Mouse (Mus musculus): ENCODE measurements at regions not wholly inside any gene's neighbourhood (a gene's known extent, or its start where the extent isn't known, plus 50 kb on each side); places are given as distances from the start of the nearest gene placed in this dataset.

- WGBS, result 83% methylated on average over 6 of the region's 6 CpGs
- H3K27me3 ChIP-seq (ENCODE audit: insufficient read depth, low read length), result no peaks in the 10 kb centered on the region
- H3K4me3 ChIP-seq (ENCODE audit: low read length), result no peak overlapping the region
- H3K36me3 ChIP-seq (ENCODE audit: insufficient read depth, low read length), result no peaks in the 10 kb centered on the region
- no peak overlapping the region for H3K9ac ChIP-seq (replicated peaks; ENCODE audit: low read length)
- H3K27ac ChIP-seq (ENCODE audit: low read length), result no peak overlapping the region
- H3K4me2 ChIP-seq (replicated peaks; ENCODE audit: low read depth, low read length), result no peak overlapping the region
- no peak for ATAC-seq (ENCODE audit: low FRiP score, low TSS enrichment)
- H3K9me3 ChIP-seq (ENCODE audit: low read length), result no peaks in the 10 kb centered on the region
- no peaks in the 10 kb centered on the region for H3K4me1 ChIP-seq (ENCODE audit: insufficient read depth, low read length)
Measured at GRCm38 (mm10) chr11:38618707-38619106, 1382.9 kb upstream of the Tenm2 start.

GRCm38 (mm10) chr11:38600971-38601370 lies 1365.2 kb upstream of the Tenm2 start:
- H3K27me3 ChIP-seq (ENCODE audit: insufficient read depth, low read length), result no peaks in the 10 kb centered on the region
- no peaks in the 10 kb centered on the region for H3K4me1 ChIP-seq (ENCODE audit: insufficient read depth, low read length)
- H3K4me3 ChIP-seq (ENCODE audit: low read length), result no peak overlapping the region
- 52% methylated on average over 4 of the region's 4 CpGs for WGBS
- no peaks in the 10 kb centered on the region for H3K36me3 ChIP-seq (ENCODE audit: insufficient read depth, low read length)
- no peak overlapping the region for H3K9ac ChIP-seq (replicated peaks; ENCODE audit: low read length)
- ATAC-seq (ENCODE audit: low FRiP score, low TSS enrichment), result no peak
- H3K27ac ChIP-seq (ENCODE audit: low read length), result no peak overlapping the region
- no peaks in the 10 kb centered on the region for H3K9me3 ChIP-seq (ENCODE audit: low read length)
- H3K4me2 ChIP-seq (replicated peaks; ENCODE audit: low read depth, low read length), result no peak overlapping the region

DNA sequence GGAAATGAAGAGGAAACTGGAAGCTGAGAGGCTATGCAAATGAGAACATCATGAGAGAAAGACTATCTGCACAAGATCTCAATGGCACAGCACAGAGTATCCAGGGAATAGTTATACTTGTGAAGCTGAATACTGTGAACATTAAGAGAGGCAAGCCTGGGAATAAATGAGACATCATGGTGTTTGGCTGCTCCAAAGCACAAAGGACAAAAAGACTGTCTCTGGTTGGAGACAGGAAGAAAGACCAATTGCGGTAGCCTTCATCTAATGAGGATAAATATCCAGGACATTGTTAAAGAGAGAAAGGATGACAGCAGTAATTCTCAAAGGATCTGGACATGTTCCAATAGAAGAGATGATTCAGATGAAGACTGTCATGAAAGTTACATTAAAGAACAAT lies 1332.8 kb upstream of the Tenm2 start:
- 94% methylated on average over 1 of the region's 1 CpGs for WGBS
- Histone ChIP-seq H3K4me1 (ENCODE audit: insufficient read depth, low read length) (no peaks in the 10 kb centered on the region), H3K36me3 (ENCODE audit: insufficient read depth, low read length) (no peaks in the 10 kb centered on the region), H3K4me3 (ENCODE audit: low read length) (no peak overlapping the region), H3K4me2 (replicated peaks; ENCODE audit: low read depth, low read length) (no peak overlapping the region), H3K9me3 (ENCODE audit: low read length) (no peaks in the 10 kb centered on the region), H3K9ac (replicated peaks; ENCODE audit: low read length) (no peak overlapping the region), H3K27me3 (ENCODE audit: insufficient read depth, low read length) (no peaks in the 10 kb centered on the region), H3K27ac (ENCODE audit: low read length) (no peak overlapping the region)
- no peak for ATAC-seq (ENCODE audit: low FRiP score, low TSS enrichment)

DNA sequence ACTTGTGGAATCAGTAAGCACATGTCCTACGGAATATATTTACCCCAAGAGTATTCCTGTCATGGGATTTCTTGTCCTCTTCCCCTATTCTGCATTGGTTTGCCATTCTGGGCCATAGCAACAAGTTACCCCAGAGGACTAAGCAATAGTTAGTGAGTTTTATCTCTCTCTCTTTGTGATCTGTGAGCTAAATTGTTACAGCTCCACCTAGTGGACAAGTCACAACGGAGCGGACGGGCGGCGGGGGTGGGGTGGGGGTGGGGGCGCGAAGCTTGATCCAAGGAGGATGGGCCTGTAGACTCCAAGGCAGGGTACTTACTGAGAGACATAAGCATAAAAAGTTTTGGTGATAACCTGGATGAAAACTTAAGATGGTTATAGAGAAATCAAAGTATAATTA lies 1308.1 kb upstream of the Tenm2 start:
- H3K4me1 ChIP-seq (ENCODE audit: insufficient read depth, low read length), result no peaks in the 10 kb centered on the region
- peak; percentile 71; the same call in 1 of the 2 replicates for ATAC-seq (ENCODE audit: low FRiP score, low TSS enrichment)
- H3K9ac ChIP-seq (replicated peaks; ENCODE audit: low read length), result no peak overlapping the region
- no peak overlapping the region for H3K4me2 ChIP-seq (replicated peaks; ENCODE audit: low read depth, low read length)
- no peak overlapping the region for H3K27ac ChIP-seq (ENCODE audit: low read length)
- H3K27me3 ChIP-seq (ENCODE audit: insufficient read depth, low read length), result no peaks in the 10 kb centered on the region
- no peak overlapping the region for H3K4me3 ChIP-seq (ENCODE audit: low read length)
- H3K36me3 ChIP-seq (ENCODE audit: insufficient read depth, low read length), result no peaks in the 10 kb centered on the region
- WGBS, result 8% methylated on average over 8 of the region's 8 CpGs
- H3K9me3 ChIP-seq (ENCODE audit: low read length), result no peaks in the 10 kb centered on the region

DNA sequence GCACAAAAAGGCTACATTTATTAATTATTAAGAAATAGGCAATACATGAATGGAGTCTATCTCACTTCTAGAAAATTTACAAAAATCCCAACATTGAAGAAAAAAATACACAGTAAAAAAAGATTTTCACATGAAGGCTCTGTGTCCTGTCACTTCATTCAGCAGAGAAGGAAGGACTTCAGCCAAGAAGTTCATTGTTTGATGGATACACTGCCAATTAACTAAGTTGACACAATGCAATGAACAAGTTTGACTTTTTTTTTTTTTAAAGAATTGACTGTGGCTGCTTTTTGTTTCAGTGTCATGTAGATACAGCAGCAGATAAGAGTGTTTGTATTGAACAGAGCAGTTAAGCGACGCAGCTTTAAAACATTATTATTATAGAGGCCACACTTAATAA lies 1304.3 kb upstream of the Tenm2 start:
- no peak overlapping the region for H3K9ac ChIP-seq (replicated peaks; ENCODE audit: low read length)
- ATAC-seq (ENCODE audit: low FRiP score, low TSS enrichment), result no peak
- no peaks in the 10 kb centered on the region for H3K9me3 ChIP-seq (ENCODE audit: low read length)
- WGBS, result 86% methylated on average over 2 of the region's 2 CpGs
- no peaks in the 10 kb centered on the region for H3K4me1 ChIP-seq (ENCODE audit: insufficient read depth, low read length)
- H3K27ac ChIP-seq (ENCODE audit: low read length), result no peak overlapping the region
- no peaks in the 10 kb centered on the region for H3K27me3 ChIP-seq (ENCODE audit: insufficient read depth, low read length)
- H3K4me3 ChIP-seq (ENCODE audit: low read length), result no peak overlapping the region
- H3K4me2 ChIP-seq (replicated peaks; ENCODE audit: low read depth, low read length), result no peak overlapping the region
- H3K36me3 ChIP-seq (ENCODE audit: insufficient read depth, low read length), result no peaks in the 10 kb centered on the region

DNA sequence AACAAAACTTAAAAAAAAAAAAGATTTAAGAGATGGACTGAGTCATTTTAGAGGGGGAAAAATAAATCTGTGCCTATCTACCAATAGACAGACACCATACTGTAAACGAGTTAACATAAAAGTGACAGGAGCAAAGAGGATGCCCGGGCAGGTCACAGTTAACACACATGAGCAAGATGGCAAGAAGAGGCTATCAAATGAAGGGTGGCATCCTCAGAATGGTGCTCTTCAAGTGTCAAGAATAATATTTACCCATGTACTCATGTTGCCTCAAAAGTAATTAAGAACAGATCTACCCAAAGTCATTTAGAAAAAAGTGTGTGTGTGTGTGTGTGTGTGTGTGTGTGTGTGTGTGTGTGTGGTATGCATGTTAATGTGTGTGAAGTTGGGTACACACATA lies 1296.5 kb upstream of the Tenm2 start:
- Histone ChIP-seq H3K4me2 (replicated peaks; ENCODE audit: low read depth, low read length) (no peak overlapping the region), H3K36me3 (ENCODE audit: insufficient read depth, low read length) (no peaks in the 10 kb centered on the region), H3K9me3 (ENCODE audit: low read length) (no peaks in the 10 kb centered on the region), H3K9ac (replicated peaks; ENCODE audit: low read length) (no peak overlapping the region), H3K4me1 (ENCODE audit: insufficient read depth, low read length) (no peaks in the 10 kb centered on the region), H3K27ac (ENCODE audit: low read length) (no peak overlapping the region), H3K4me3 (ENCODE audit: low read length) (no peak overlapping the region), H3K27me3 (ENCODE audit: insufficient read depth, low read length) (no peaks in the 10 kb centered on the region)
- peak; percentile 54; the same call in 1 of the 2 replicates for ATAC-seq (ENCODE audit: low FRiP score, low TSS enrichment)
- 37% methylated on average over 2 of the region's 2 CpGs for WGBS

- no peak overlapping the region for H3K4me2 ChIP-seq (replicated peaks; ENCODE audit: low read depth, low read length)
- ATAC-seq (ENCODE audit: low FRiP score, low TSS enrichment), result no peak
- 89% methylated on average over 4 of the region's 4 CpGs for WGBS
- H3K27ac ChIP-seq (ENCODE audit: low read length), result no peak overlapping the region
- no peaks in the 10 kb centered on the region for H3K36me3 ChIP-seq (ENCODE audit: insufficient read depth, low read length)
- H3K4me1 ChIP-seq (ENCODE audit: insufficient read depth, low read length), result no peaks in the 10 kb centered on the region
- H3K4me3 ChIP-seq (ENCODE audit: low read length), result no peak overlapping the region
- no peaks in the 10 kb centered on the region for H3K9me3 ChIP-seq (ENCODE audit: low read length)
- H3K9ac ChIP-seq (replicated peaks; ENCODE audit: low read length), result no peak overlapping the region
- H3K27me3 ChIP-seq (ENCODE audit: insufficient read depth, low read length), result no peaks in the 10 kb centered on the region
Measured at GRCm38 (mm10) chr11:38509676-38510075, 1273.9 kb upstream of the Tenm2 start.

GRCm38 (mm10) chr11:38464239-38464596 lies 1228.5 kb upstream of the Tenm2 start:
- H3K4me1 ChIP-seq (ENCODE audit: insufficient read depth, low read length), result no peaks in the 10 kb centered on the region
- H3K9ac ChIP-seq (replicated peaks; ENCODE audit: low read length), result no peak overlapping the region
- no peaks in the 10 kb centered on the region for H3K36me3 ChIP-seq (ENCODE audit: insufficient read depth, low read length)
- no peak overlapping the region for H3K27ac ChIP-seq (ENCODE audit: low read length)
- H3K4me3 ChIP-seq (ENCODE audit: low read length), result no peak overlapping the region
- WGBS, result 80% methylated on average over 2 of the region's 2 CpGs
- H3K9me3 ChIP-seq (ENCODE audit: low read length), result no peaks in the 10 kb centered on the region
- H3K4me2 ChIP-seq (replicated peaks; ENCODE audit: low read depth, low read length), result no peak overlapping the region
- H3K27me3 ChIP-seq (ENCODE audit: insufficient read depth, low read length), result no peaks in the 10 kb centered on the region
- ATAC-seq (ENCODE audit: low FRiP score, low TSS enrichment), result no peak

- no peak overlapping the region for H3K4me2 ChIP-seq (replicated peaks; ENCODE audit: low read depth, low read length)
- no peak overlapping the region for H3K4me3 ChIP-seq (ENCODE audit: low read length)
- no peaks in the 10 kb centered on the region for H3K4me1 ChIP-seq (ENCODE audit: insufficient read depth, low read length)
- 53% methylated on average over 4 of the region's 4 CpGs for WGBS
- H3K36me3 ChIP-seq (ENCODE audit: insufficient read depth, low read length), result no peaks in the 10 kb centered on the region
- ATAC-seq (ENCODE audit: low FRiP score, low TSS enrichment), result peak; percentile 54; the same call in 1 of the 2 replicates
- H3K9ac ChIP-seq (replicated peaks; ENCODE audit: low read length), result no peak overlapping the region
- H3K27ac ChIP-seq (ENCODE audit: low read length), result no peak overlapping the region
- no peaks in the 10 kb centered on the region for H3K27me3 ChIP-seq (ENCODE audit: insufficient read depth, low read length)
- no peaks in the 10 kb centered on the region for H3K9me3 ChIP-seq (ENCODE audit: low read length)
Measured at GRCm38 (mm10) chr11:38463568-38464238, 1227.9 kb upstream of the Tenm2 start.

DNA sequence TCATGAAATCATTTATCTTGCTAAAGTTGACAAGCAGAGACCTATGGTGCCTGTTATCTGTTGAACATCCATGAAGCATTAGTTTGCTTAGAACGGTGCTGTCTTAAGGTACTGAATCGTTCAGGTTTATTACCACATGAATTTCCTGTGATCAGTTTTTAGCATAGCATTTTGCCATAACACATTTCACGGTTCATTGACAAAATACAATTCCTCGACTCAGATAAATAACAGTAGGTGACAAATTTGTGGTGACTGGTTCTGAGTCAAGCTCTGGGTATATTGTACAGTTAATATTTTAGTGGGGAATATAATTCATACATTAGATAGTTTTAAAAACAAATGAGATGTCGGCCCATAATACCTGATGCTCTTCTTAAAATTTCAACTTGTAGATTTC lies 1207.5 kb upstream of the Tenm2 start:
- 75% methylated on average over 5 of the region's 5 CpGs for WGBS
- no peak overlapping the region for H3K9ac ChIP-seq (replicated peaks; ENCODE audit: low read length)
- ATAC-seq (ENCODE audit: low FRiP score, low TSS enrichment), result no peak

More for the DNA sequence above, 1207.5 kb upstream of the Tenm2 start:
- Histone ChIP-seq H3K27me3 (ENCODE audit: insufficient read depth, low read length) (no peaks in the 10 kb centered on the region), H3K4me2 (replicated peaks; ENCODE audit: low read depth, low read length) (no peak overlapping the region), H3K36me3 (ENCODE audit: insufficient read depth, low read length) (no peaks in the 10 kb centered on the region), H3K4me3 (ENCODE audit: low read length) (no peak overlapping the region), H3K4me1 (ENCODE audit: insufficient read depth, low read length) (no peaks in the 10 kb centered on the region), H3K27ac (ENCODE audit: low read length) (no peak overlapping the region), H3K9me3 (ENCODE audit: low read length) (no peaks in the 10 kb centered on the region)

Measured in kidney, embryonic 16.5 days (tissue).